Comparison of ENCODE assay signal across 8 mouse cellular contexts in the genomic region with DNA sequence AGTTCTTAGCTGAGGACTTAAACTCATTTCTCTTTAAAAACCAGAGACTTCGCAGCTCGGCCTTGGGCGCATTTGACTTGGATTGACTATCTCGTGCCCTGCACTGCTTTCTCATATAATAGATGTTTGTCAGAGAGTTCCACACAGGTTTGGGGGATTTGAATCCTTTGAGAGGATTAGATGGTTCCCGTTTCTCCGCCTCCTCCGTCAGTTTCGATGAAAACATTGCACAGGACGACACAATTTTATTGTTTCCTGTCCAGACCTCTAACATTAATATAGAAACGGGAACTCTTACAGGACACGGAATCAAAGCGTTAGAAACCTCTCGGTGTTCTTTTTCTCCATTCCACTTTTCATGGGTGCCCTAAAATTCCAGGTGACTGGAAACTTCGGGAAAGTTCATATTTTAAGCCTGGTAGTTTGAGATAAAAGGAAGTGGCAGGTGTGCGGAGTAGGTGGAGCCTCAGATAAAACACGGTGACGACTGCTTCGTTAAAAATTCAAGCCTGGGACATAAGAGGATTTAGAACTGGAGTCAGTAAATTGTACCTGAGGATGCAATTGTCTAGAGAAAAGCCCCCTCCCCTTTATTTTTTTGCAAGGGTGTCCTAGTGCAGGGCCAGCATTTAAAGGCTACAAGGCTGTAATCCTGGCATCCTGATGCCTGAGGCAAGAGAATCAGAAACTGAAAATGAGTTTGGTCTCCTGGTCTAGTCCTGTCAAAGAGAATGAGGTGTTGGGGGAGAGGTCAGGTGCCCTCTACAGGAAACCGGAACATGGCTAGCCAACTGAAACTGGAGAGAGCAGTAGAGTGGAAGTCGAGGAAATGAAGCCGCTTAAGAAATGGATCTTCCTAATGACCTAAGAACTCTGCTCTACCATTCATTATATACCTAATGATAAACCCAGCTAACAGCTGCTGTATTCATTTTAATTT. TPM values are rescaled to one million over a fixed set of nuclear protein-coding genes. Genes with fewer than 3 reads are reported as not detected.
A peak's percentile ranks its signal among the peaks of the same experiment; 100 is the strongest.
DNase-seq lines count a peak whose midpoint lies in the region; ATAC-seq and TF ChIP-seq lines count a peak whose summit lies in the region.

No protein-coding gene starts in this region.

- peak; percentile 39 for DNase-seq in cerebellum, adult 9-10 months
- DNase-seq in cerebellum, adult 8-10 months = no peak
- peak; percentile 36 for DNase-seq in CH12.LX (ENCODE audit: extremely low read depth)
- DNase-seq in thymus, postnatal 14 days = peak; percentile 34
- DNase-seq in layer of hippocampus, adult 9-10 months (ENCODE audit: low spot score) = no peak

- TF ChIP-seq CTCF in CH12.LX (conservative IDR thresholded peaks at IDR 0.05 in 1 of 2, IDR thresholded peaks at IDR 0.05 in 1 of 2; ENCODE audit: low read depth in 2 of 2, low read length in 2 of 2) = 0 out of 4 replicates have a peak, but pooled peaks of 1 of the 2 experiments have one; percentile 26

- dilution Hi-C loops in CH12.LX (cut with MboI; ENCODE audit: extremely low pct_ligation_motif_present, extremely low pct_unique_long_range_greater_than_20kb, low sequenced_read_pairs) = no loop called here

- H3K27ac ChIP-seq in CH12.LX (ENCODE audit: insufficient read depth, low read depth) = peak overlapping the region; percentile 32
- H3K27ac ChIP-seq in embryonic facial prominence, embryonic 12.5 days = peak overlapping the region; percentile 88

- peaks cover 30 to 35% of the 10 kb centered on the region in 2 experiments for H3K36me3 ChIP-seq in CH12.LX (replicated peaks in 1 of 2; ENCODE audit: control insufficient read depth in 1 of 2, insufficient read depth in 1 of 2, low read length in 1 of 2)
- H3K36me3 ChIP-seq in embryonic facial prominence, embryonic 12.5 days = peaks cover 33% of the 10 kb centered on the region

- no peak; the same call in 1 of the 2 replicates for TF ChIP-seq EP300 in CH12.LX (IDR thresholded peaks at IDR 0.05; ENCODE audit: low read length)

- no peak for ATAC-seq in embryonic facial prominence, embryonic 12.5 days (ENCODE audit: insufficient number of reproducible peaks, insufficient read depth, low FRiP score, low TSS enrichment)
- ATAC-seq in inflammation-experienced regulatory T-cells, adult 6 months = peak; percentile 44
- peak; percentile 37; the same call in 1 of the 2 replicates for ATAC-seq in megakaryocyte-erythroid progenitor cell, adult 5-6 weeks (replicated peaks; ENCODE audit: low FRiP score, low TSS enrichment, poor library complexity, severe bottlenecking)

- under 1% methylated on average over 21 of the region's 21 CpGs for WGBS in embryonic facial prominence, embryonic 12.5 days

- peaks cover 0 to 25% of the 10 kb centered on the region in 2 experiments; a peak in 2 of 4 replicates for H3K4me1 ChIP-seq in CH12.LX (ENCODE audit: control insufficient read depth in 1 of 2, insufficient read depth in 2 of 2)
- H3K4me1 ChIP-seq in embryonic facial prominence, embryonic 12.5 days = no peaks in the 10 kb centered on the region

- TF ChIP-seq POLR2A in CH12.LX (IDR thresholded peaks at IDR 0.05; ENCODE audit: low read depth, low read length) = no peak

- H3K9ac ChIP-seq in CH12.LX (ENCODE audit: insufficient read depth, low read depth) = peak overlapping the region; percentile 98
- peak overlapping the region; percentile 89 for H3K9ac ChIP-seq in embryonic facial prominence, embryonic 12.5 days

- in situ Hi-C loops in CH12.LX (cut with MboI; ENCODE audit: low pct_ligation_motif_present, low pct_unique_long_range_greater_than_20kb, low sequenced_read_pairs) = no loop called here

- H3K27me3 ChIP-seq in CH12.LX (replicated peaks) = no peaks in the 10 kb centered on the region
- no peaks in the 10 kb centered on the region; the same call in 1 of the 2 replicates for H3K27me3 ChIP-seq in embryonic facial prominence, embryonic 12.5 days

- H3K79me2 ChIP-seq in CH12.LX (replicated peaks; ENCODE audit: control insufficient read depth, extremely low read depth, insufficient read depth, poor library complexity, severe bottlenecking) = peaks cover 19% of the 10 kb centered on the region

- H3K9me3 ChIP-seq in CH12.LX (replicated peaks; ENCODE audit: low read length) = no peaks in the 10 kb centered on the region
- no peaks in the 10 kb centered on the region for H3K9me3 ChIP-seq in embryonic facial prominence, embryonic 12.5 days

- TF ChIP-seq RAD21 in CH12.LX (IDR thresholded peaks at IDR 0.05; ENCODE audit: low read depth, low read length) = no peak

- peak overlapping the region; percentile 75 to 99 (median 91) for H3K4me3 ChIP-seq in CH12.LX (replicated peaks in 1 of 3; ENCODE audit: low read depth in 2 of 3, low read length in 2 of 3, poor library complexity in 1 of 3)
- H3K4me3 ChIP-seq in embryonic facial prominence, embryonic 12.5 days = peak overlapping the region; percentile 80

- H3K4me2 ChIP-seq in CH12.LX (ENCODE audit: insufficient read depth, low read depth, poor library complexity, severe bottlenecking) = peak overlapping the region; percentile 91
- peak overlapping the region; percentile 71 for H3K4me2 ChIP-seq in embryonic facial prominence, embryonic 12.5 days (replicated peaks)

TF ChIP-seq in CH12.LX, 34 proteins besides CTCF, POLR2A, EP300 and RAD21:
- TF ChIP-seq GABPA (IDR thresholded peaks at IDR 0.05; ENCODE audit: insufficient replicate concordance, low read depth, low read length) (no peak), SIN3A (IDR thresholded peaks at IDR 0.05; ENCODE audit: low read length) (peak; percentile 35)

RNA-seq across cellular contexts. Expression of a gene that starts 0.9 kb away (rescaled TPM):
- 22.6 and 24.7 TPM in 2 replicates for total RNA-seq in CH12.LX (2012; rRNA removed)
- 42.8 and 47.8 TPM in 2 replicates for total RNA-seq in CH12.LX (2014; rRNA removed)
- 29.0 and 31.6 TPM in 2 replicates for polyA plus RNA-seq in CH12.LX (2012; ENCODE audit: insufficient read length, low read depth)
- 69.8 and 71.0 TPM in 2 replicates for polyA plus RNA-seq in embryonic facial prominence, embryonic 12.5 days (2016; fragmentation: Nextera tagmentation; extraction: Ambion mirVana)
- polyA plus RNA-seq in inflammation-experienced regulatory T-cells, adult 6 months (2017; shearing (Covaris generic)) = 10 to 100 TPM; 46.6 to 55.8 (median 52.1) TPM
- 68.3 and 86.6 TPM in 2 replicates for total RNA-seq in megakaryocyte-erythroid progenitor cell, adult 5-6 weeks (2014; fragmentation: Nextera tagmentation)
- 51.2 and 76.1 TPM in 2 replicates for total RNA-seq in megakaryocyte-erythroid progenitor cell, adult 5-6 weeks (2017)

RNA-seq across cellular contexts. Expression of a gene that starts 3.9 kb away (rescaled TPM):
- total RNA-seq in CH12.LX (2012; rRNA removed) (not detected in 2 replicates), CH12.LX (2014; rRNA removed) (not detected in 2 replicates)
- polyA plus RNA-seq in CH12.LX (2012; ENCODE audit: insufficient read length, low read depth) = 0.20 TPM in 1 of 2 replicates, not detected in the other
- polyA plus RNA-seq in embryonic facial prominence, embryonic 12.5 days (2016; fragmentation: Nextera tagmentation; extraction: Ambion mirVana) = 1.1 and 1.3 TPM in 2 replicates
- not detected for polyA plus RNA-seq in inflammation-experienced regulatory T-cells, adult 6 months (2017; shearing (Covaris generic))
- not detected in 2 replicates for total RNA-seq in megakaryocyte-erythroid progenitor cell, adult 5-6 weeks (2014; fragmentation: Nextera tagmentation)
- total RNA-seq in megakaryocyte-erythroid progenitor cell, adult 5-6 weeks (2017) = not detected in 2 replicates

RNA-seq across cellular contexts. Expression of a gene that starts 19.9 kb away (rescaled TPM):
- total RNA-seq in CH12.LX (2012; rRNA removed) (0.71 and 0.85 TPM in 2 replicates), CH12.LX (2014; rRNA removed) (0.55 and 1.0 TPM in 2 replicates)
- polyA plus RNA-seq in CH12.LX (2012; ENCODE audit: insufficient read length, low read depth) = 0.44 and 0.59 TPM in 2 replicates
- polyA plus RNA-seq in embryonic facial prominence, embryonic 12.5 days (2016; fragmentation: Nextera tagmentation; extraction: Ambion mirVana) = 27.8 and 28.4 TPM in 2 replicates
- 1 to 10 TPM; 1.7 to 8.4 (median 6.6) TPM for polyA plus RNA-seq in inflammation-experienced regulatory T-cells, adult 6 months (2017; shearing (Covaris generic))
- total RNA-seq in megakaryocyte-erythroid progenitor cell, adult 5-6 weeks (2014; fragmentation: Nextera tagmentation) = 6.0 and 7.8 TPM in 2 replicates
- 1.6 and 5.3 TPM in 2 replicates for total RNA-seq in megakaryocyte-erythroid progenitor cell, adult 5-6 weeks (2017)

RNA-seq across cellular contexts. Expression of a gene that starts 20.8 kb away (rescaled TPM):
- total RNA-seq in CH12.LX (2012; rRNA removed) (0.04 TPM in 2 replicates), CH12.LX (2014; rRNA removed) (0.08 and 0.18 TPM in 2 replicates)
- 0.26 and 0.50 TPM in 2 replicates for polyA plus RNA-seq in CH12.LX (2012; ENCODE audit: insufficient read length, low read depth)
- 0.36 TPM in 2 replicates for polyA plus RNA-seq in embryonic facial prominence, embryonic 12.5 days (2016; fragmentation: Nextera tagmentation; extraction: Ambion mirVana)
- polyA plus RNA-seq in inflammation-experienced regulatory T-cells, adult 6 months (2017; shearing (Covaris generic)) = not detected
- total RNA-seq in megakaryocyte-erythroid progenitor cell, adult 5-6 weeks (2014; fragmentation: Nextera tagmentation) = not detected in 2 replicates
- total RNA-seq in megakaryocyte-erythroid progenitor cell, adult 5-6 weeks (2017) = not detected in 2 replicates

RNA-seq across cellular contexts. Expression of a gene that starts 50.5 kb away (rescaled TPM):
- total RNA-seq in CH12.LX (2012; rRNA removed) (not detected in 2 replicates), CH12.LX (2014; rRNA removed) (not detected in 2 replicates)
- not detected in 2 replicates for polyA plus RNA-seq in CH12.LX (2012; ENCODE audit: insufficient read length, low read depth)
- not detected in 2 replicates for polyA plus RNA-seq in embryonic facial prominence, embryonic 12.5 days (2016; fragmentation: Nextera tagmentation; extraction: Ambion mirVana)
- polyA plus RNA-seq in inflammation-experienced regulatory T-cells, adult 6 months (2017; shearing (Covaris generic)) = not detected
- total RNA-seq in megakaryocyte-erythroid progenitor cell, adult 5-6 weeks (2014; fragmentation: Nextera tagmentation) = not detected in 2 replicates
- total RNA-seq in megakaryocyte-erythroid progenitor cell, adult 5-6 weeks (2017) = not detected in 2 replicates

Comparison
In these comparisons a context has a peak if more than half of its experiments do, and no peak if none do; other contexts are left out.
1. DNase-seq: peak in cerebellum, adult 9-10 months (single experiment), CH12.LX (single experiment) and thymus, postnatal 14 days (single experiment); none in cerebellum, adult 8-10 months (single experiment) and layer of hippocampus, adult 9-10 months (single experiment).